ENCODE assay signal across 24 mouse cellular contexts in the genomic region with DNA sequence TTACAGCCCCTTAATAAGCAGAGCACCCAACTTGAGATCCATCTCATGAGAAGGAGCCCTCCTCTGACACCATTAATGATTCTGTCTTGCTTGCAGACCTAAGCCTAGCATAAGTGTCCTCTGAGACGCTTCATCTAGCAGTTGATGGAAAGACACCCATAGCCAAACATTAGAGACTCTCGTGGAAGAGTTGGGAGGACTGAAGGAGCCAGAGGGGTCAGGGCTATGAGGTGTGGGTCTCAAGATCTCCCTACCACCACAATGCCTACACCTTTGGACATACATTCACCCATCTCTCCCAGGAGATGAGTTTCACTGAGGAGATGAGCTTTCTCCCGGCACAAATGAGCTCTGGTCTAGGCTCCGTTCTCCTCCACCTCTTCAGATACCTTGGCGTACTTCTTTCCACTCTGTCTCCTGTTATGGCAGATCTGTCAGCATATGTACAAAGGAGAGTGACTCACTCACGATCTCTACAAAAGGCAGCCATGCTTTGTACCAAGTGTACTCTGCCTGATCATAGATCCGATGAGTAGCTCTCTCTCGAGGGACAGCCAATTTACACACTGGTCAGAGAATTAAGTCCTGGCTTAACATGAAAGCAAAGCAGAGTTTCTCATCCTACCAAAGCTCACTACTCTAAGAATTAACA. TPM values are rescaled to one million over a fixed set of nuclear protein-coding genes. Genes with fewer than 3 reads are reported as not detected.
DNase-seq lines count a peak whose midpoint lies in the region; ATAC-seq and TF ChIP-seq lines count a peak whose summit lies in the region.
"Had no signal": no experiment of that assay in that cellular context is flagged by ENCODE, and none has a peak within 500 bp of the region (broad histone marks: within the 10 kb centered on the region; RNA-seq: fewer than 3 reads in every experiment).

No protein-coding gene starts in this region.

- peak; percentile 80 for DNase-seq in heart, adult 11 months
- no peak for DNase-seq in heart, postnatal 36 days
- DNase-seq in cerebellum, adult 11 months: no peak
- no peak for DNase-seq in B cell, adult 2 months
- DNase-seq in cerebellum, adult 9-11 months: no peak
- DNase-seq: cerebellum, adult 2 months; gastrocnemius, postnatal 14 days; heart, adult 18-20 months; heart, postnatal 10 days; kidney, adult 8-10 months; kidney, postnatal 10 days; left cerebral cortex, postnatal 4 days; right cerebral cortex, postnatal 4 days; thymus, postnatal 25 days had no signal

- ATAC-seq in liver, embryonic 12.5 days: no peak
- ATAC-seq: forebrain, embryonic 16.5 days; lung, postnatal 0 days; midbrain, embryonic 16.5 days had no signal

- TF ChIP-seq POLR2A in small intestine, adult 2 months (IDR thresholded peaks at IDR 0.05; ENCODE audit: low read depth, low read length): no peak

- peak overlapping the region; percentile 27; the same call in 1 of the 2 replicates for H3K9ac ChIP-seq in liver, embryonic 12.5 days
- H3K9ac ChIP-seq: heart, embryonic 12.5 days; limb, embryonic 15.5 days had no signal

- peak overlapping the region; percentile 39 for H3K4me2 ChIP-seq in liver, embryonic 12.5 days
- H3K4me2 ChIP-seq: heart, embryonic 12.5 days; limb, embryonic 15.5 days had no signal

- no peaks in the 10 kb centered on the region for H3K9me3 ChIP-seq in liver, embryonic 12.5 days (replicated peaks)
- H3K9me3 ChIP-seq: forebrain, embryonic 10.5 days; heart, embryonic 12.5 days; limb, embryonic 15.5 days; midbrain, embryonic 10.5 days had no signal

- H3K4me3 ChIP-seq in liver, embryonic 12.5 days: no peak overlapping the region
- no peak overlapping the region for H3K4me3 ChIP-seq in small intestine, adult 2 months (ENCODE audit: low read depth, low read length)
- H3K4me3 ChIP-seq: forebrain, embryonic 10.5 days; heart, embryonic 12.5 days; limb, embryonic 15.5 days; midbrain, embryonic 10.5 days; myocyte had no signal

- intact Hi-C loops in heart, postnatal 36 days (cut with DNase I): no loop called here

- H3K4me1 ChIP-seq in liver, embryonic 12.5 days: peaks cover 80% of the 10 kb centered on the region
- H3K4me1 ChIP-seq in small intestine, adult 2 months (ENCODE audit: control insufficient read depth, insufficient read depth, insufficient read length, low read length): peaks cover 8% of the 10 kb centered on the region; the same call in 1 of the 2 replicates

- no peak for TF ChIP-seq CTCF in small intestine, adult 2 months (IDR thresholded peaks at IDR 0.05; ENCODE audit: extremely low read depth, insufficient read length, insufficient replicate concordance, low read depth, low read length)

- H3K27me3 ChIP-seq in liver, embryonic 12.5 days (replicated peaks): no peaks in the 10 kb centered on the region
- H3K27me3 ChIP-seq in small intestine, adult 2 months (ENCODE audit: control insufficient read depth, insufficient read depth, low read length): no peaks in the 10 kb centered on the region
- H3K27me3 ChIP-seq: heart, embryonic 12.5 days; limb, embryonic 15.5 days had no signal

- H3K36me3 ChIP-seq in liver, embryonic 12.5 days: no peaks in the 10 kb centered on the region
- no peaks in the 10 kb centered on the region for H3K36me3 ChIP-seq in small intestine, adult 2 months (ENCODE audit: control insufficient read depth, insufficient read depth, low read length)
- H3K36me3 ChIP-seq: forebrain, embryonic 10.5 days; heart, embryonic 12.5 days; limb, embryonic 15.5 days; midbrain, embryonic 10.5 days had no signal

- peak overlapping the region; percentile 79 for H3K27ac ChIP-seq in liver, embryonic 12.5 days
- peak overlapping the region; percentile 87 for H3K27ac ChIP-seq in small intestine, adult 2 months (ENCODE audit: insufficient read depth, low read depth, low read length)
- H3K27ac ChIP-seq: forebrain, embryonic 10.5 days; limb, embryonic 15.5 days; midbrain, embryonic 10.5 days had no signal

- WGBS in liver, embryonic 12.5 days (ENCODE audit: insufficient replicate concordance): 74% methylated on average over 8 of the region's 8 CpGs
- 61% methylated on average over 8 of the region's 8 CpGs for WGBS in small intestine, adult 2 months

RNA-seq across cellular contexts. Expression of a gene that starts 4.7 kb away (rescaled TPM):
- 10 to 100 TPM; 14.1 to 15.3 TPM for total RNA-seq in heart, postnatal 36 days (2021)
- 118 and 120 TPM in 2 replicates for polyA plus RNA-seq in liver, embryonic 12.5 days (2016; fragmentation: Nextera tagmentation; extraction: Ambion mirVana)
- 86.5 and 112 TPM in 2 replicates for polyA plus RNA-seq in small intestine, adult 2 months (2012; rRNA removed)

RNA-seq across cellular contexts. Expression of a gene that starts 14.5 kb away (rescaled TPM):
- 10 to 100 TPM; 27.7 to 36.1 TPM for total RNA-seq in heart, postnatal 36 days (2021)
- polyA plus RNA-seq in liver, embryonic 12.5 days (2016; fragmentation: Nextera tagmentation; extraction: Ambion mirVana): 72.7 and 75.0 TPM in 2 replicates
- polyA plus RNA-seq in small intestine, adult 2 months (2012; rRNA removed): 0.65 and 0.83 TPM in 2 replicates

Comparison
In these comparisons a context has a peak if more than half of its experiments do, and no peak if none do; other contexts are left out.
1. RNA of a gene that starts 14.5 kb away (polyA plus RNA-seq): 72.7 to 75.0 TPM in liver, embryonic 12.5 days; 0.65 to 0.83 TPM in small intestine, adult 2 months; every median in the first group is over 10 times any median in the second.